Mouse (Mus musculus) neural tube, embryonic 14.5 days (tissue): ENCODE data around the gene Gm37240. TPM values are rescaled to one million over a fixed set of nuclear protein-coding genes. Genes with fewer than 3 reads are reported as not detected.

Experiments
- ATAC-seq: fragments of 200-750 bp; cut with Nextera tagmentation; 2 replicates; pipeline ENCODE4 v1.8.0; 2017; ENCODE audit warnings: low read depth, mild to moderate bottlenecking, moderate TSS enrichment, moderate library complexity
- H3K27ac ChIP-seq: fragments of 300-500 bp; sonication (generic); 2 replicates; pipeline ENCODE4 v1.5.1; 2014; ENCODE audit warnings: low read depth, mild to moderate bottlenecking, control low read depth, low read length, moderate library complexity, mixed read lengths
- H3K27me3 ChIP-seq: fragments of 300-500 bp; sonication (generic); 2 replicates; pipeline ENCODE4 v1.6.1; 2014; ENCODE audit warnings: low read length; ENCODE audit not compliant: control insufficient read depth, insufficient read depth
- H3K36me3 ChIP-seq: fragments of 300-500 bp; sonication (generic); 2 replicates; pipeline ENCODE4 v1.6.1; 2014; ENCODE audit warnings: low read length, mixed read lengths; ENCODE audit not compliant: control insufficient read depth, insufficient read depth
- H3K4me1 ChIP-seq: fragments of 300-500 bp; sonication (generic); 2 replicates; pipeline ENCODE4 v1.6.1; 2014; ENCODE audit warnings: low read length; ENCODE audit not compliant: control insufficient read depth, insufficient read depth
- H3K4me2 ChIP-seq: fragments of 300-500 bp; sonication (generic); 2 replicates; pipeline ENCODE4 v1.6.1; 2014; ENCODE audit warnings: mild to moderate bottlenecking, low read depth, low read length, control low read depth
- H3K4me3 ChIP-seq: fragments of 300-500 bp; sonication (generic); 2 replicates; pipeline ENCODE4 v1.5.1; 2014; ENCODE audit warnings: low read depth, low read length, control low read depth, mixed read lengths
- H3K9ac ChIP-seq: fragments of 300-500 bp; sonication (generic); replicated peaks from 2 replicates; pipeline ENCODE4 v1.6.1; 2014; ENCODE audit warnings: low read depth, mild to moderate bottlenecking, control low read depth, low read length, mixed read lengths
- H3K9me3 ChIP-seq: fragments of 300-500 bp; sonication (generic); 2 replicates; pipeline ENCODE4 v1.6.1; 2016; ENCODE audit warnings: low read length; ENCODE audit not compliant: control insufficient read depth
- WGBS: fragments of 180-500 bp; shearing (Covaris S2); extraction: QIAGEN DNeasy Blood & Tissue Kit; methylation state at CpG from one replicate; pipeline ENCODE4 v1.1.7; 2014; 5-methylcytosine and 5-hydroxymethylcytosine counted together
- polyA plus RNA-seq: library from polyadenylated mRNA; unstranded; fragments of >200 nt; fragmentation: Nextera tagmentation; extraction: Ambion mirVana; gene quantifications from 2 replicates; pipeline ENCODE4 v1.2.1, GENCODE M21; 2014

The Gm37240 gene
- polyA plus RNA-seq, 1 experiment from 2014 or later = not detected

DNA sequence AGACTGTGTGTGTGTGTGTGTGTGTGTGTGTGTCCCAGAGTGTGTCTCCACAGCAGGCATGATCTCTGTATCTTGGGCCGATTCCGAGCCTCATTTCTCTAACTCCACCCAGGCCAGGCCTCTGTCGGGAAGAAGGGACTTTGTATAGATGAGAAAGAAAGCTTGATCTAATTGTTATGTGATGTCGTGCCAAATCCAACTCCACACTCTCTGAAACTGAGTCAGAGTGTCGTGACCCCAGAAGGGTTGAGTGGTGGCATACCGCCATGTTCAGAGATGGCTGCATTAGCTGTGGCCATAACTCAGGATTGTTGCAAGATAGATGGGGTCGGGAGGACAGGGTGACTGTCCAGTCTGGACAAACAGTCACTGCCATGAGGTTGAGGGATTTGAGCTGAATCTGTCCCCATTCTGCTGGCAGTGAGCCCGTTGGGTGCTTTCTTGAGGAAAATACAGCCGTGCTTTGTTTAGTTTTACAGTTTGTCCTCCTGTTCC lies 1191.4 kb downstream of the Gm37240 start:
- H3K27me3 ChIP-seq = no peaks in the 10 kb centered on the region
- H3K4me3 ChIP-seq = no peak overlapping the region
- H3K27ac ChIP-seq = no peak overlapping the region
- no peaks in the 10 kb centered on the region for H3K36me3 ChIP-seq
- peaks cover 10% of the 10 kb centered on the region for H3K4me1 ChIP-seq
- WGBS = 67% methylated on average over 9 of the region's 9 CpGs
- peak; percentile 23; the same call in 1 of the 2 replicates for ATAC-seq
- H3K9ac ChIP-seq = no peak overlapping the region
- no peaks in the 10 kb centered on the region for H3K9me3 ChIP-seq
- peak overlapping the region; percentile 18; the same call in 1 of the 2 replicates for H3K4me2 ChIP-seq

DNA sequence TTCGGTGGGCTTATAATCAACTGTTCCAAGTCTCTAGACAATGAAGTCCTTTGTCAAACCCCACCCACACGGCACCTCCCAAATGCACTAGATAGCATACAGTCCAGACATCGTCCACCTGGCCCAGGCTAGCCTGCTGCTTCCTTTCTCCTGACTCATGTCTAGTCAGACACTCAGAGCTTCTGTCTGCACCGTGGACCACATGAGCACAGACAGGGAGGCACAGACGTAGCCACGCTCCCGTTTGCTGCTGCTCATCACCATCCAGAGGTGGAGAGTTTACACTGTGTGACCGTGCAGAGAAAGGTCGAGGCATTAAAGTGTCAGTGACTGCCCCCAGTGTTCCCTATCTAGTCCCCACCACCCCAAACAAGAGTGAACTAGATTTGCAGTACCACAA lies 1191.9 kb downstream of the Gm37240 start:
- Histone ChIP-seq H3K27ac (no peak overlapping the region), H3K27me3 (no peaks in the 10 kb centered on the region), H3K4me3 (no peak overlapping the region), H3K36me3 (no peaks in the 10 kb centered on the region), H3K4me1 (peaks cover 10% of the 10 kb centered on the region), H3K9ac (no peak overlapping the region), H3K4me2 (no peak overlapping the region), H3K9me3 (no peaks in the 10 kb centered on the region)
- ATAC-seq = peak; percentile 36; the same call in 1 of the 2 replicates
- WGBS = 65% methylated on average over 9 of the region's 9 CpGs

DNA sequence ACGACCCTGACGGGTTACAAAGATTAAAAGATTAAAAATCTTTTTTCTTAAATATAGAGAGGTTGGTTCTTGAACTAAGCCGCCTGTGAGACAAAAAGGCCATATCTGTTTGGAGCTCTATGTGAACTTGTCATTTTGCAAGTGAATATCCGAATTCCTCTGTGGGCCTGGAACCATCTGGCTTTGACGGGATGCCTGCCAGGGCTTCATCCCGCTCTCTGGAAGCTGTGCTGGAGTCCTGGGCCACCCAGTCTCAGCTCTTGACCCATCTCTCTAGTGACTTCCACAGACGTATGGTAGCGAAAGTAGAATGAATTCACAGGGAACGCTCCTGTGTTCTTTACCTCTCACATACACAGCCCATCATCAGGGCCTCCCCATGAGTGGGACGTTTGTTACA lies 1193.4 kb downstream of the Gm37240 start:
- no peak for ATAC-seq
- Histone ChIP-seq H3K9ac (no peak overlapping the region), H3K4me2 (no peak overlapping the region), H3K27me3 (no peaks in the 10 kb centered on the region), H3K4me3 (no peak overlapping the region), H3K27ac (no peak overlapping the region), H3K9me3 (no peaks in the 10 kb centered on the region), H3K4me1 (peaks cover 10% of the 10 kb centered on the region), H3K36me3 (no peaks in the 10 kb centered on the region)
- WGBS = 77% methylated on average over 10 of the region's 10 CpGs

DNA sequence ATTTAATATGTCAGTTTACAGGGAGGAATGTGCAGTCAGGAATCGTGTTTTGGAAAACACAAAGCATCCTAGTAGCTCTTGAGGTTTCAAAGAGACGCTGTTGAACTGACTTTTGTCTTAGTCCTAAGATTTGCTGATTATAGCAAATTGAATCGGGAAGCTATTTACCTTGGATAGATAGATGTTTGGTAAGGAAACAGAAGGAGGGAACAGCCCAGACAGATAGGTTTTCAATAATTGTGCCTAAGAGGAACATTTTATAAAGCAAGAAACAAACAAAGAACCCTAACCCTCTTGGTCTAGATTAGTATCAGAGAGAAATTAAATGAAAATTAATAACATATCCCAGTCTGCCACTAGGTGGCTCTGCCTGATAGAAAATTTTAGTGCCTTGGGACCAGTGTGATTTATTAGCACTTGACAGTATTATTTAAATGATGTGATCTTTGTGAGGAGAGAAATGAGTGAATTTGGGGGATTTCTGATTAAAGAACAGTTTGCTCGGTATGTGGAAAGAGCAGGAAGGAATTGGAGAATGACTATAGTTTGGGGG lies 1194.6 kb downstream of the Gm37240 start:
- Histone ChIP-seq H3K27ac (no peak overlapping the region), H3K4me2 (no peak overlapping the region), H3K4me3 (no peak overlapping the region), H3K4me1 (peaks cover 10% of the 10 kb centered on the region), H3K27me3 (no peaks in the 10 kb centered on the region), H3K9ac (no peak overlapping the region), H3K36me3 (no peaks in the 10 kb centered on the region), H3K9me3 (no peaks in the 10 kb centered on the region)
- no peak for ATAC-seq
- WGBS = 61% methylated on average over 4 of the region's 4 CpGs

DNA sequence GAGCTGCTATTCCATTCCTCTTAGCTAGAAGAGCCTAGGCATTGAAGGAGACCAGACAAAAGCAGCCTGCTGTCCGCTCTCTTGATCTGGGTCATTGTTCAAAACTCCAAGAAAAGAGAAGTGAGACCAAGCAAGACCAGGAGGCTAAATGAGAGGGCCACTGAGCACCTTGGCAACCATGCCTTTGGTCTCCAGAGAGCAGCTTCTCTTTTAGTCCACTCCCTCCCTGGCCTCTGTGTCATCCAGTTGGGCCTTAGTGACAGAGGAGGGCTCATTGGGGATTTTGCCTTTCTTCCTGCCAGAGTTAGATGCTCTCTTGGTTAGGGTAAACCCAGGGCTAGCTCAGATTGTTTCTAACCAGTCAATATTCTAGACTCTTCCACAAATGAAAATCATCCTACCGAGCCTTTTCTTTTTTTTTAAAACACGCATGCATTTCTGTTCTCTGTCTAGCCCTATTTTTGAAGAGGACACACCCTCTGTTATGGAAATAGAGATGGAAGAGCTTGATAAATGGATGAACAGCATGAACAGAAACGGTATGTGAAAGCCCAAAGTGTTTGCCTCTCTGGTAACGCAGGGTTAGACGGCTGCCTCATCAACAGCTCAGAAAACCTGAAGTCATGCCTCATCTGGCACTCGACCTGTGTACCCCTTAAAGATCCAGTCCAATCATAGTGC lies 1197.1 kb downstream of the Gm37240 start:
- no peak for ATAC-seq
- Histone ChIP-seq H3K36me3 (no peaks in the 10 kb centered on the region), H3K27me3 (no peaks in the 10 kb centered on the region), H3K27ac (no peak overlapping the region), H3K4me3 (no peak overlapping the region), H3K9me3 (no peaks in the 10 kb centered on the region), H3K9ac (no peak overlapping the region), H3K4me2 (no peak overlapping the region), H3K4me1 (no peaks in the 10 kb centered on the region)
- 72% methylated on average over 7 of the region's 7 CpGs for WGBS

DNA sequence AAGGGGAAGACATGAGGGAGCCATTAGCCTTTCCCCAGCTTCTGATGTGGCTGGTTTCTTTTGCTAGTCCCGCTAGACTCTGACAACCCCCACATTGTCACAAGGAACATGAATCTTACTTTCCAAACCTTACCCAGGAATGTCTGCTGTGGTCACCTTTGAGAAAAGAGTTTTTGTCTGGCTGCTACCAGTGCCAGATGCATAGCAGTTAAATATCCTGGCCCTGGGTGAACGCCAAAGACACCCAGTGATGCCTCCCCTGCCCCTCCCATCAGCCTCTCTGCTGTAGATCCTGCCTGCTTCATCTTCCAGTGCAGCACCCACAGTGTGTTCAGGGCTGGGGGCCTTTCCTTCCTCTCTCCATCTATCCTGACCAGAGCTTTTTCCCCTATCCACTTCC lies 1197.7 kb downstream of the Gm37240 start:
- no peaks in the 10 kb centered on the region for H3K27me3 ChIP-seq
- 53% methylated on average over 2 of the region's 2 CpGs for WGBS
- no peaks in the 10 kb centered on the region for H3K9me3 ChIP-seq
- no peak for ATAC-seq
- no peak overlapping the region for H3K4me3 ChIP-seq
- H3K36me3 ChIP-seq = no peaks in the 10 kb centered on the region
- no peaks in the 10 kb centered on the region for H3K4me1 ChIP-seq
- no peak overlapping the region for H3K4me2 ChIP-seq
- H3K27ac ChIP-seq = no peak overlapping the region
- no peak overlapping the region for H3K9ac ChIP-seq

DNA sequence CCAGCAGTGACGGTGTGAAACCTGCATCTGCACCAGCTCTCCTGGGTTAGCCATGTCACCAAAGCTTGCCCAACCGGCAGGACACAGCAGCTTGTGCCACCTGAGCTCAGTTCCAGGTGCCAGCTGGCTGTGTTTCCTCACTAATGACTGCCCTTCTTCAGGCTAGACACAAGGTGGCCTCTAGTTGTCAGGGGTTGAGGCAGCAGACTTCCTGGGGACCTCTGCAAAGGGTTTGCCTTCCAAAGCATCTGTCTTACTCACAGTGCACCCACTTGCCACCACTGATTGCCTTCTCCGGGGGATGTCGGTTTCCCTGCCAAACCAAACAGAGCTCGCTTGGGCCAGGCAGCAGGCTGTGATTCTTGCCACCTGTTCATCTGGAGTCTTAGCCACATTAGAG lies 1199.1 kb downstream of the Gm37240 start:
- no peaks in the 10 kb centered on the region for H3K27me3 ChIP-seq
- no peaks in the 10 kb centered on the region for H3K4me1 ChIP-seq
- ATAC-seq = no peak
- H3K9me3 ChIP-seq = no peaks in the 10 kb centered on the region
- no peaks in the 10 kb centered on the region for H3K36me3 ChIP-seq
- no peak overlapping the region for H3K4me3 ChIP-seq
- 79% methylated on average over 5 of the region's 5 CpGs for whole genome bisulfite sequencing
- H3K27ac ChIP-seq = no peak overlapping the region
- H3K4me2 ChIP-seq = no peak overlapping the region
- H3K9ac ChIP-seq = no peak overlapping the region

DNA sequence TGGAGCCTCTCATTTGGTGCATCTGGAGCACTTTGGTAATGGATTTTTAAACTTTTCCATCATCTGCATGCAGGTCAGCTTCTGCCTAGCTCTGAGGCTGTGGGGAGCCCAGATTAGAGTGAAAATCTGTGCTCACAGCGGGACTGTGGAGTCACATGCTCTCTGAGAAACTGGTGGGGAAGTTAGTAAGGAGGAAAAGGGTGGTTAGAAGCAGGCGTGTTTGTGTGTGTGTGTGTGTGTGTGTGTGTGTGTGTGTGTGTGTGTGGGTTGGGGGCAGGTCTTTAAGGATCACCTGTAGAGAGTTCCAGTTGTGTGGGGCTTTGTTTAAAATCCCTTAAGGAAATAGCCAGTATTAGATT lies 1199.9 kb downstream of the Gm37240 start:
- WGBS = 46% methylated on average over 2 of the region's 2 CpGs
- Histone ChIP-seq H3K36me3 (no peaks in the 10 kb centered on the region), H3K9me3 (no peaks in the 10 kb centered on the region), H3K4me1 (no peaks in the 10 kb centered on the region), H3K4me2 (no peak overlapping the region), H3K9ac (no peak overlapping the region), H3K27me3 (no peaks in the 10 kb centered on the region), H3K27ac (no peak overlapping the region), H3K4me3 (no peak overlapping the region)
- no peak for ATAC-seq

DNA sequence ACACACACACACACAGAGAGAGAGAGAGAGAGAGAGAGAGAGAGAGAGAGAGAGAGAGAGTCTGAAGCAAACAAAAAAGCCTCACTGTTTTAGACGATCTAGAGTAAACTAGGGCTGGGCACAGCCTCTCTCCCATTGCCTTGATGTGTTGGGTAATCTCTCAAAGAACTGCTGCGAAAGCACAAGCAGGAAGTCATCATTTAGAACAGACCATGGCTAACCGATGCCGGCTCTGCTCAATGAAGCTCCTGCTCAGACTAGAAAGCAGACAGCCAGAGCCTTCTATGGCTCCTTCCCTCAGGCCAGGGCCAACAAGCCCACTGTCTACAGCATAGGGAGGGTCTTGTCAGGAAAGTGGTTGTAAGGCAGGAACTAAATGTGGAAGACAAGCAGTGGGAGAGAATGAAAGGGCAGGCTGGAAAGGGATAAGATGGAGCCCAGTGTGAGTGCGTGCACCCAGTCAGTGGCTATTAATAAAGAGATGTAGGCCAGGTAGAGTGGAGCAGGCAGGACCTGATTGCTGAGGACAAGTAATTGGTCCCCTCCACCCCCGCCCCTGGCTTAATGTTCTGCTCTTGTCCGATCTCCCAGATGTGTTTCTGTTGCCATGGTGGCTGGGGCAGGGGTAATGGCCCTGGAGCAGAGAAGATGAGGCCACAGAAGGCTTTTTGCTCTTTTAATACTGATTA lies 1200.4 kb downstream of the Gm37240 start:
- Histone ChIP-seq H3K27me3 (no peaks in the 10 kb centered on the region), H3K9me3 (no peaks in the 10 kb centered on the region), H3K27ac (no peak overlapping the region), H3K4me2 (no peak overlapping the region), H3K36me3 (no peaks in the 10 kb centered on the region), H3K9ac (no peak overlapping the region), H3K4me3 (no peak overlapping the region), H3K4me1 (no peaks in the 10 kb centered on the region)
- 66% methylated on average over 7 of the region's 7 CpGs for WGBS
- no peak for ATAC-seq
